Mouse (Mus musculus): ENCODE data around the gene R3hdm4.

GRCm38 (mm10) chr10:79873715-79874289 is 47.2 kb downstream of the R3hdm4 start:
- TF ChIP-seq POLR2A (IDR thresholded peaks at IDR 0.05; ENCODE audit: borderline replicate concordance, extremely low read depth, low read depth, low read length) (no peak), CTCF (IDR thresholded peaks at IDR 0.05; ENCODE audit: insufficient read depth, low read length) (no peak)
